Mouse (Mus musculus) liver, embryonic 14.5 days (tissue): ENCODE measurements around the gene Cntn2. TPM values are rescaled to one million over a fixed set of nuclear protein-coding genes. Genes with fewer than 3 reads are reported as not detected.

Source experiments
- ATAC-seq: fragments of 200-750 bp; cut with Nextera tagmentation; 2 replicates; pipeline ENCODE4 v1.8.0; 2017; ENCODE audit warnings: moderate number of reproducible peaks, mild to moderate bottlenecking, moderate library complexity; ENCODE audit not compliant: insufficient read depth
- DNase-seq, 3 experiments: peaks; one replicate each; pipeline ENCODE4 v3.0.0-alpha.2; 2012 to 2013; ENCODE audit warnings: low read depth in 3 of 3, low spot score in 3 of 3
- H3K27ac ChIP-seq: fragments of 300-500 bp; sonication (generic); 2 replicates; pipeline ENCODE4 v1.5.1; 2014; ENCODE audit warnings: moderate library complexity, mild to moderate bottlenecking, control low read depth, inconsistent platforms
- H3K27me3 ChIP-seq: fragments of 300-500 bp; sonication (generic); 2 replicates; pipeline ENCODE4 v1.6.1; 2014; ENCODE audit warnings: mild to moderate bottlenecking, low read length, moderate library complexity; ENCODE audit not compliant: control insufficient read depth, insufficient read depth
- H3K36me3 ChIP-seq: fragments of 300-500 bp; sonication (generic); replicated peaks from 2 replicates; pipeline ENCODE4 v1.6.1; 2014; ENCODE audit warnings: low read depth; ENCODE audit not compliant: control insufficient read depth, insufficient read depth
- H3K4me1 ChIP-seq, 2 experiments: fragments of 200-500 bp in 1 of 2; fragments of 300-500 bp in 1 of 2; sonication (generic) in 1 of 2; replicated peaks; 2 replicates each; pipeline ENCODE4 v1.6.1; 2012 to 2014; ENCODE audit warnings: antibody characterized with exemption in 1 of 2, inconsistent platforms in 1 of 2, low read length in 1 of 2; ENCODE audit not compliant: control insufficient read depth in 2 of 2, insufficient read depth in 2 of 2
- H3K4me2 ChIP-seq: fragments of 300-500 bp; sonication (generic); 2 replicates; pipeline ENCODE4 v1.6.1; 2014; ENCODE audit warnings: low read depth, mild to moderate bottlenecking, control low read depth, moderate library complexity
- H3K4me3 ChIP-seq, 2 experiments: fragments of 200-500 bp in 1 of 2; fragments of 300-500 bp in 1 of 2; sonication (generic) in 1 of 2; 2 replicates each; pipeline ENCODE4 v1.5.1; 2012 to 2014; ENCODE audit warnings: low read depth in 2 of 2, low read length in 2 of 2, mild to moderate bottlenecking in 2 of 2, control low read depth in 1 of 2, inconsistent platforms in 1 of 2, moderate library complexity in 1 of 2; ENCODE audit not compliant: insufficient read depth in 1 of 2
- H3K9ac ChIP-seq: fragments of 300-500 bp; sonication (generic); replicated peaks from 2 replicates; pipeline ENCODE4 v1.6.1; 2014; ENCODE audit warnings: mild to moderate bottlenecking, control low read depth, moderate library complexity
- H3K9me3 ChIP-seq: fragments of 300-500 bp; sonication (generic); 2 replicates; pipeline ENCODE4 v1.6.1; 2016; ENCODE audit warnings: low read length, mixed read lengths; ENCODE audit not compliant: control insufficient read depth
- CTCF ChIP-seq: IDR thresholded peaks from 2 replicates; pipeline ENCODE4 v1.5.1; 2016; ENCODE audit warnings: antibody characterized with exemption, low read depth, control low read depth
- EP300 ChIP-seq: IDR thresholded peaks from 2 replicates; pipeline ENCODE4 v1.6.1; 2016; ENCODE audit warnings: antibody characterized with exemption, low read depth
- WGBS: fragments of 180-500 bp; shearing (Covaris S2); extraction: QIAGEN DNeasy Blood & Tissue Kit; methylation state at CpG from one replicate; pipeline ENCODE4 v1.1.7; 2014; ENCODE audit not compliant: insufficient replicate concordance; 5-methylcytosine and 5-hydroxymethylcytosine counted together
- polyA plus RNA-seq, 2 experiments: library from polyadenylated mRNA; depleted of rRNA in 1 of 2; stranded (reverse) in 1 of 2; unstranded in 1 of 2; fragments of >200 nt; fragmentation: Nextera tagmentation in 1 of 2; extraction: Ambion mirVana in 1 of 2; gene quantifications; 2 replicates each; pipeline versions ENCODE4 v1.2.1 to v1.2.3; 2012 to 2014

The Cntn2 gene
- polyA plus RNA-seq, 2 experiments, result 0.02 to 0.05 TPM

- Histone ChIP-seq H3K9me3 (no peaks in the 10 kb centered on the region), H3K27me3 (no peaks in the 10 kb centered on the region), H3K4me2 (no peak overlapping the region), H3K4me3 (no peak overlapping the region), H3K4me1 (no peaks in the 10 kb centered on the region), H3K9ac (no peak overlapping the region), H3K27ac (no peak overlapping the region), H3K36me3 (peaks cover 48% of the 10 kb centered on the region)
- ATAC-seq (no peak), DNase-seq (no peak)
- WGBS, result 86% methylated on average over 5 of the region's 5 CpGs
- TF ChIP-seq CTCF, result no peak
Observed at GRCm38 (mm10) chr1:132505155-132505554, 37.9 kb downstream of the Cntn2 start.

GRCm38 (mm10) chr1:132500535-132500934, 42.5 kb downstream of the Cntn2 start:
- Histone ChIP-seq H3K4me3 (no peak overlapping the region), H3K4me2 (no peak overlapping the region), H3K36me3 (peaks cover 66% of the 10 kb centered on the region), H3K4me1 (no peaks in the 10 kb centered on the region), H3K27ac (no peak overlapping the region), H3K9me3 (no peaks in the 10 kb centered on the region), H3K9ac (no peak overlapping the region), H3K27me3 (no peaks in the 10 kb centered on the region)
- 89% methylated on average over 2 of the region's 2 CpGs for WGBS
- ATAC-seq, result no peak
- no peak for TF ChIP-seq EP300
- no peak for TF ChIP-seq CTCF
- no peak for DNase-seq

- Histone ChIP-seq H3K9me3 (no peaks in the 10 kb centered on the region), H3K36me3 (peaks cover 11% of the 10 kb centered on the region), H3K27ac (no peak overlapping the region), H3K9ac (no peak overlapping the region), H3K4me1 (peaks cover 0 to 2% of the 10 kb centered on the region in 2 experiments; a peak in 1 of 4 replicates), H3K4me2 (no peak overlapping the region), H3K4me3 (no peak overlapping the region), H3K27me3 (no peaks in the 10 kb centered on the region)
- DNase-seq, result no peak
- TF ChIP-seq EP300 (no peak), CTCF (no peak)
- no peak for ATAC-seq
- WGBS, result 76% methylated on average over 6 of the region's 6 CpGs
Observed at GRCm38 (mm10) chr1:132483759-132484158, 59.3 kb downstream of the Cntn2 start.

GRCm38 (mm10) chr1:132483234-132483633, 59.8 kb downstream of the Cntn2 start:
- H3K27me3 ChIP-seq, result no peaks in the 10 kb centered on the region
- WGBS, result 79% methylated on average over 3 of the region's 3 CpGs
- no peak overlapping the region for H3K4me2 ChIP-seq
- H3K9ac ChIP-seq, result no peak overlapping the region
- peaks cover 7% of the 10 kb centered on the region for H3K36me3 ChIP-seq
- H3K4me1 ChIP-seq, result peaks cover 3 to 8% of the 10 kb centered on the region in 2 experiments
- DNase-seq (no peak), ATAC-seq (no peak)
- no peaks in the 10 kb centered on the region for H3K9me3 ChIP-seq
- no peak overlapping the region for H3K27ac ChIP-seq
- H3K4me3 ChIP-seq, result no peak overlapping the region
- no peak for TF ChIP-seq CTCF
- TF ChIP-seq EP300, result no peak

- 63% methylated on average over 2 of the region's 2 CpGs for WGBS
- Histone ChIP-seq H3K4me1 (peaks cover 6 to 12% of the 10 kb centered on the region in 2 experiments), H3K27ac (no peak overlapping the region), H3K4me2 (no peak overlapping the region), H3K9me3 (no peaks in the 10 kb centered on the region), H3K4me3 (no peak overlapping the region), H3K36me3 (peaks cover 3% of the 10 kb centered on the region), H3K27me3 (no peaks in the 10 kb centered on the region), H3K9ac (no peak overlapping the region)
- DNase-seq (no peak), ATAC-seq (no peak)
- TF ChIP-seq EP300 (no peak), CTCF (no peak)
Observed at GRCm38 (mm10) chr1:132481619-132482018, 61.4 kb downstream of the Cntn2 start.
